7 mouse cellular contexts compared by ENCODE assay signal in genomic region chrX:95957461-95957860, GRCm38 (mm10). TPM values are rescaled to one million over a fixed set of nuclear protein-coding genes. Genes with fewer than 3 reads are reported as not detected.
A peak's percentile ranks its signal among the peaks of the same experiment; 100 is the strongest.
DNase-seq lines count a peak whose midpoint lies in the region; ATAC-seq and TF ChIP-seq lines count a peak whose summit lies in the region.
"Not testable (repeated sequence)": the region's sequence is repeated elsewhere in the genome, so short reads cannot be mapped to it uniquely, and the experiment has no call there.

No protein-coding gene starts in this region.

- TF ChIP-seq EP300 in heart, adult 2 months (IDR thresholded peaks at IDR 0.05; ENCODE audit: insufficient read depth, low read depth, low read length): not testable (repeated sequence)

- TF ChIP-seq CTCF in heart, adult 2 months (IDR thresholded peaks at IDR 0.05); layer of hippocampus, adult 2 months (conservative IDR thresholded peaks at IDR 0.05); lung, embryonic 14.5 days (IDR thresholded peaks at IDR 0.05; ENCODE audit: low read depth): not testable (repeated sequence)

- not testable (repeated sequence) for DNase-seq in embryonic facial prominence, embryonic 14.5 days (ENCODE audit: low spot score); hindbrain, embryonic 14.5 days (ENCODE audit: low spot score); layer of hippocampus, adult 2 months (ENCODE audit: low spot score in 2 of 2)
- peak in 1 of 2 experiments; percentile 11 for DNase-seq in heart, adult 2 months
- peak; percentile 3 for DNase-seq in lung, embryonic 14.5 days

- not testable (repeated sequence) for H3K4me1 ChIP-seq in embryonic facial prominence, embryonic 14.5 days (ENCODE audit: control insufficient read depth, insufficient read depth, low read length); heart, adult 2 months (ENCODE audit: control insufficient read depth, insufficient read depth, low read length); hindbrain, embryonic 14.5 days (replicated peaks; ENCODE audit: control insufficient read depth, insufficient read depth, low read length); lung, embryonic 14.5 days (ENCODE audit: insufficient read depth)

- TF ChIP-seq POLR2A in heart, adult 2 months (IDR thresholded peaks at IDR 0.05; ENCODE audit: insufficient read depth, low read depth, low read length); myocyte (IDR thresholded peaks at IDR 0.05; ENCODE audit: insufficient read length, low read depth): not testable (repeated sequence)

- H3K27me3 ChIP-seq in embryonic facial prominence, embryonic 14.5 days (replicated peaks; ENCODE audit: control insufficient read depth, insufficient read depth, low read length); heart, adult 2 months (ENCODE audit: control insufficient read depth, insufficient read depth, low read length); hindbrain, embryonic 14.5 days (ENCODE audit: control insufficient read depth, insufficient read depth, low read length); lung, embryonic 14.5 days (ENCODE audit: insufficient read depth, low read length); myocyte (ENCODE audit: control insufficient read depth, insufficient read depth, insufficient read length): not testable (repeated sequence)

- not testable (repeated sequence) for H3ac ChIP-seq in myocyte (ENCODE audit: control insufficient read depth, insufficient read length)

- H3K9me3 ChIP-seq in embryonic facial prominence, embryonic 14.5 days (ENCODE audit: control insufficient read depth, low read length); hindbrain, embryonic 14.5 days (ENCODE audit: control insufficient read depth, low read length); lung, embryonic 14.5 days (ENCODE audit: low read depth, low read length): not testable (repeated sequence)

- ATAC-seq in cerebellum, adult (ENCODE audit: insufficient number of reproducible peaks, low FRiP score, low TSS enrichment): 0 out of 2 replicates have a peak, but pooled peaks have one; percentile 2
- ATAC-seq in embryonic facial prominence, embryonic 14.5 days (ENCODE audit: low read depth); hindbrain, embryonic 14.5 days (ENCODE audit: low FRiP score): not testable (repeated sequence)
- peak; percentile 16; the same call in 1 of the 2 replicates for ATAC-seq in lung, embryonic 14.5 days (ENCODE audit: insufficient read depth)

- H3K27ac ChIP-seq in embryonic facial prominence, embryonic 14.5 days (replicated peaks; ENCODE audit: low read depth, low read length): peak overlapping the region; percentile 33; the same call in 1 of the 2 replicates
- H3K27ac ChIP-seq in heart, adult 2 months: peak overlapping the region; percentile 70
- H3K27ac ChIP-seq in hindbrain, embryonic 14.5 days; lung, embryonic 14.5 days (ENCODE audit: low read depth): not testable (repeated sequence)
- H3K27ac ChIP-seq in layer of hippocampus, adult 2 months: peak overlapping the region; percentile 65

- peak overlapping the region; percentile 55 for H3K4me2 ChIP-seq in embryonic facial prominence, embryonic 14.5 days (ENCODE audit: low read depth, low read length)
- H3K4me2 ChIP-seq in hindbrain, embryonic 14.5 days (replicated peaks): peak overlapping the region; percentile 50
- H3K4me2 ChIP-seq in lung, embryonic 14.5 days: peak overlapping the region; percentile 67
- H3K4me2 ChIP-seq in myocyte (ENCODE audit: low read depth): peak overlapping the region; percentile 64

- intact Hi-C loops in heart, adult 2 months (cut with DNase I): loop anchor here (10.0 kb wide), 1 partner anchor 513 kb away; the partner anchor contains the start of gene Amer1

- not testable (repeated sequence) for H3K79me2 ChIP-seq in heart, adult 2 months (replicated peaks; ENCODE audit: control insufficient read depth, insufficient read depth, low read length); myocyte (ENCODE audit: control insufficient read depth, insufficient read depth)

- not testable (repeated sequence) for H3K36me3 ChIP-seq in embryonic facial prominence, embryonic 14.5 days (ENCODE audit: control insufficient read depth, insufficient read depth, low read length); heart, adult 2 months (ENCODE audit: control insufficient read depth, insufficient read depth, low read length); hindbrain, embryonic 14.5 days (replicated peaks; ENCODE audit: control insufficient read depth, insufficient read depth); lung, embryonic 14.5 days (ENCODE audit: insufficient read depth); myocyte (ENCODE audit: control insufficient read depth, insufficient read depth)

- WGBS in embryonic facial prominence, embryonic 14.5 days: 38% methylated on average over 11 of the region's 11 CpGs
- WGBS in heart, adult 2 months: 43% methylated on average over 11 of the region's 11 CpGs
- WGBS in hindbrain, embryonic 14.5 days: 39% methylated on average over 11 of the region's 11 CpGs
- WGBS in lung, embryonic 14.5 days: 29% methylated on average over 11 of the region's 11 CpGs

- H3K9ac ChIP-seq in embryonic facial prominence, embryonic 14.5 days (ENCODE audit: low read depth, low read length): peak overlapping the region; percentile 45; the same call in 1 of the 2 replicates
- H3K9ac ChIP-seq in heart, adult 2 months (ENCODE audit: low read depth, low read length); hindbrain, embryonic 14.5 days: not testable (repeated sequence)
- H3K9ac ChIP-seq in lung, embryonic 14.5 days: peak overlapping the region; percentile 23; the same call in 1 of the 2 replicates

- H3K4me3 ChIP-seq in embryonic facial prominence, embryonic 14.5 days (ENCODE audit: low read depth, low read length): peak overlapping the region; percentile 30
- H3K4me3 ChIP-seq in heart, adult 2 months: peak overlapping the region; percentile 40
- peak overlapping the region; percentile 24 for H3K4me3 ChIP-seq in hindbrain, embryonic 14.5 days (replicated peaks; ENCODE audit: low read length)
- peak overlapping the region; percentile 50 for H3K4me3 ChIP-seq in layer of hippocampus, adult 2 months
- peak overlapping the region; percentile 53 for H3K4me3 ChIP-seq in lung, embryonic 14.5 days (ENCODE audit: low read depth, low read length)
- H3K4me3 ChIP-seq in myocyte: peak overlapping the region; percentile 58

RNA-seq across cellular contexts. Expression of gene Las1l, which starts 0.7 kb away (rescaled TPM):
- 31.3 and 38.9 TPM in 2 replicates for polyA plus RNA-seq in embryonic facial prominence, embryonic 14.5 days (2014; fragmentation: Nextera tagmentation; extraction: Ambion mirVana)
- total RNA-seq in heart, adult 2 months (2021): 10 to 100 TPM; 34.5 to 40.3 TPM
- polyA plus RNA-seq in heart, adult 2 months (2012; rRNA removed): 19.1 and 27.9 TPM in 2 replicates
- polyA plus RNA-seq in hindbrain, embryonic 14.5 days (2014; fragmentation: Nextera tagmentation; extraction: Ambion mirVana): 56.5 and 60.2 TPM in 2 replicates
- total RNA-seq in layer of hippocampus, adult 2 months (2021): 10 to 100 TPM; 51.3 to 65.0 TPM
- polyA plus RNA-seq in lung, embryonic 14.5 days (2014; fragmentation: Nextera tagmentation; extraction: Ambion mirVana): 36.8 and 43.6 TPM in 2 replicates
- polyA plus RNA-seq in myocyte (2012; fragmentation: generic; extraction: Trizol): 21.3 TPM
